32 mouse cellular contexts compared by ENCODE assay signal in genomic region chr16:8547836-8548235, GRCm38 (mm10). TPM values are rescaled to one million over a fixed set of nuclear protein-coding genes. Genes with fewer than 3 reads are reported as not detected.
"Had no signal": no experiment of that assay in that cellular context is flagged by ENCODE, and none has a peak within 500 bp of the region (broad histone marks: within the 10 kb centered on the region; RNA-seq: fewer than 3 reads in every experiment).

No protein-coding gene starts in this region.

- H3K27ac ChIP-seq: limb, embryonic 10.5 days; limb, embryonic 12.5 days; limb, embryonic 13.5 days; limb, embryonic 15.5 days; liver, embryonic 12.5 days; liver, embryonic 13.5 days; liver, embryonic 14.5 days; liver, embryonic 15.5 days; lung, embryonic 15.5 days; macrophage; midbrain, embryonic 12.5 days; midbrain, embryonic 13.5 days; midbrain, embryonic 15.5 days; neural tube, embryonic 12.5 days; neural tube, embryonic 13.5 days had no signal

- H3K4me3 ChIP-seq: limb, embryonic 10.5 days; limb, embryonic 12.5 days; limb, embryonic 13.5 days; limb, embryonic 15.5 days; liver, embryonic 12.5 days; liver, embryonic 13.5 days; liver, embryonic 15.5 days; lung, embryonic 15.5 days; megakaryocyte, embryonic 14.5 days; midbrain, embryonic 12.5 days; midbrain, embryonic 13.5 days; midbrain, embryonic 15.5 days; myocyte; neural tube, embryonic 12.5 days; neural tube, embryonic 13.5 days had no signal

- H3K4me1 ChIP-seq: limb, embryonic 12.5 days; limb, embryonic 13.5 days; limb, embryonic 15.5 days; lung, embryonic 15.5 days; megakaryocyte, embryonic 14.5 days; midbrain, embryonic 12.5 days; midbrain, embryonic 13.5 days; midbrain, embryonic 15.5 days; neural tube, embryonic 12.5 days had no signal

- DNase-seq: left cerebral cortex, postnatal 4 days; liver; liver, embryonic 13.5 days; liver, postnatal 0 days; lung, adult 18-20 months; lung, adult 2 months; lung, embryonic 14.5 days; lung, postnatal 10 days; lung, postnatal 14 days; lung, postnatal 36 days; lung, postnatal 4 days; midbrain, embryonic 14.5 days had no signal

- ATAC-seq: liver, embryonic 12.5 days; liver, postnatal 0 days; lung, postnatal 0 days; midbrain, embryonic 13.5 days; midbrain, embryonic 15.5 days; midbrain, embryonic 16.5 days had no signal

- H3K4me2 ChIP-seq: limb, embryonic 12.5 days; limb, embryonic 13.5 days; limb, embryonic 15.5 days; liver, embryonic 11.5 days; liver, embryonic 12.5 days; liver, embryonic 13.5 days; liver, embryonic 15.5 days; lung, embryonic 14.5 days; lung, embryonic 15.5 days; midbrain, embryonic 12.5 days; midbrain, embryonic 13.5 days; midbrain, embryonic 15.5 days; neural tube, embryonic 12.5 days; neural tube, embryonic 13.5 days had no signal

- H3K36me3 ChIP-seq: limb, embryonic 10.5 days; midbrain, embryonic 12.5 days had no signal

- H3K9me3 ChIP-seq: limb, embryonic 10.5 days; limb, embryonic 12.5 days; limb, embryonic 13.5 days; limb, embryonic 15.5 days; liver, embryonic 12.5 days; liver, embryonic 13.5 days; liver, embryonic 15.5 days; lung, embryonic 15.5 days; midbrain, embryonic 12.5 days; midbrain, embryonic 13.5 days; midbrain, embryonic 15.5 days; neural tube, embryonic 13.5 days had no signal

- H3K27me3 ChIP-seq: limb, embryonic 12.5 days; limb, embryonic 13.5 days; limb, embryonic 15.5 days; liver, embryonic 12.5 days; liver, embryonic 13.5 days; liver, embryonic 15.5 days; lung, embryonic 15.5 days; midbrain, embryonic 13.5 days; midbrain, embryonic 15.5 days; neural tube, embryonic 13.5 days had no signal

- H3K9ac ChIP-seq: limb, embryonic 12.5 days; limb, embryonic 13.5 days; limb, embryonic 15.5 days; liver, embryonic 12.5 days; liver, embryonic 13.5 days; liver, embryonic 14.5 days; liver, embryonic 15.5 days; liver, postnatal 0 days; lung, embryonic 14.5 days; lung, embryonic 15.5 days; midbrain, embryonic 12.5 days; midbrain, embryonic 13.5 days; midbrain, embryonic 15.5 days; neural tube, embryonic 12.5 days; neural tube, embryonic 13.5 days had no signal

RNA-seq across cellular contexts. Expression of gene Abat, which starts 34.6 kb away (rescaled TPM):
- total RNA-seq: monocyte, adult 5-6 weeks had no signal
- polyA plus RNA-seq: macrophage had no signal
